In genomic region chr1:55087401-55087904, GRCm38 (mm10) we compare ENCODE assay signal across 8 mouse cellular contexts. TPM values are rescaled to one million over a fixed set of nuclear protein-coding genes. Genes with fewer than 3 reads are reported as not detected.
DNase-seq lines count a peak whose midpoint lies in the region; ATAC-seq and TF ChIP-seq lines count a peak whose summit lies in the region.

No protein-coding gene starts in this region.

- H3K79me2 ChIP-seq in heart, adult 2 months (replicated peaks; ENCODE audit: control insufficient read depth, insufficient read depth, low read length): peaks cover 2% of the 10 kb centered on the region
- peaks cover 89% of the 10 kb centered on the region for H3K79me2 ChIP-seq in C2C12 (ENCODE audit: control insufficient read depth, insufficient read depth)

- H3K27ac ChIP-seq in heart, adult 2 months: peak overlapping the region; percentile 100
- peak overlapping the region; percentile 93 for H3K27ac ChIP-seq in embryonic facial prominence, embryonic 11.5 days (replicated peaks; ENCODE audit: low read depth, low read length)
- H3K27ac ChIP-seq in heart, embryonic 11.5 days (ENCODE audit: low read depth, low read length): peak overlapping the region; percentile 99
- peak overlapping the region; percentile 97 for H3K27ac ChIP-seq in midbrain, embryonic 15.5 days

- peak overlapping the region; percentile 77 for H3K4me3 ChIP-seq in heart, adult 2 months
- H3K4me3 ChIP-seq in C2C12 (ENCODE audit: insufficient read depth, poor library complexity, severe bottlenecking): peak overlapping the region; percentile 94
- peak overlapping the region; percentile 90 for H3K4me3 ChIP-seq in embryonic facial prominence, embryonic 11.5 days (ENCODE audit: low read depth, low read length)
- H3K4me3 ChIP-seq in heart, embryonic 11.5 days (ENCODE audit: low read depth, low read length): peak overlapping the region; percentile 98
- peak overlapping the region; percentile 92 for H3K4me3 ChIP-seq in midbrain, embryonic 15.5 days

- no peaks in the 10 kb centered on the region for H3K27me3 ChIP-seq in heart, adult 2 months (ENCODE audit: control insufficient read depth, insufficient read depth, low read length)
- H3K27me3 ChIP-seq in C2C12 (ENCODE audit: control insufficient read depth, insufficient read depth, insufficient read length): no peaks in the 10 kb centered on the region
- no peaks in the 10 kb centered on the region for H3K27me3 ChIP-seq in embryonic facial prominence, embryonic 11.5 days (ENCODE audit: control insufficient read depth, insufficient read depth, low read length)
- H3K27me3 ChIP-seq in heart, embryonic 11.5 days (ENCODE audit: control insufficient read depth, insufficient read depth, low read length): no peaks in the 10 kb centered on the region
- H3K27me3 ChIP-seq in midbrain, embryonic 15.5 days (replicated peaks): no peaks in the 10 kb centered on the region

- peak overlapping the region; percentile 78 for H3K4me2 ChIP-seq in embryonic facial prominence, embryonic 11.5 days (ENCODE audit: low read depth, low read length)
- H3K4me2 ChIP-seq in heart, embryonic 11.5 days: peak overlapping the region; percentile 87
- H3K4me2 ChIP-seq in midbrain, embryonic 15.5 days: peak overlapping the region; percentile 76

- peak; percentile 83 for ATAC-seq in embryonic facial prominence, embryonic 11.5 days (replicated peaks; ENCODE audit: insufficient number of reproducible peaks, low FRiP score, low TSS enrichment, low read depth)
- ATAC-seq in heart, embryonic 11.5 days (replicated peaks; ENCODE audit: insufficient number of reproducible peaks, low FRiP score, low TSS enrichment): peak; percentile 36
- ATAC-seq in midbrain, embryonic 15.5 days (replicated peaks): peak; percentile 73

- H3K9ac ChIP-seq in heart, adult 2 months (ENCODE audit: low read depth, low read length): peak overlapping the region; percentile 99
- H3K9ac ChIP-seq in embryonic facial prominence, embryonic 11.5 days (replicated peaks; ENCODE audit: low read length): peak overlapping the region; percentile 94
- H3K9ac ChIP-seq in heart, embryonic 11.5 days (ENCODE audit: low read depth, low read length): peak overlapping the region; percentile 98
- H3K9ac ChIP-seq in midbrain, embryonic 15.5 days: peak overlapping the region; percentile 94

- H3K4me1 ChIP-seq in heart, adult 2 months (ENCODE audit: control insufficient read depth, insufficient read depth, low read length): peaks cover 2% of the 10 kb centered on the region; the same call in 1 of the 2 replicates
- H3K4me1 ChIP-seq in embryonic facial prominence, embryonic 11.5 days (ENCODE audit: control insufficient read depth, insufficient read depth, low read length): no peaks in the 10 kb centered on the region
- peaks cover 19% of the 10 kb centered on the region for H3K4me1 ChIP-seq in heart, embryonic 11.5 days (ENCODE audit: control insufficient read depth, insufficient read depth, low read length)
- peaks cover 40% of the 10 kb centered on the region for H3K4me1 ChIP-seq in midbrain, embryonic 15.5 days

- intact Hi-C loops in heart, adult 2 months (cut with DNase I): loop anchor here (2.0 to 5.0 kb wide), 4 partner anchors 35 to 150 kb away; partner anchors contain the start of genes Coq10b, Mars2 and Sf3b1

- TF ChIP-seq EP300 in heart, adult 2 months (IDR thresholded peaks at IDR 0.05; ENCODE audit: insufficient read depth, low read depth, low read length): no peak

- H3K36me3 ChIP-seq in heart, adult 2 months (ENCODE audit: control insufficient read depth, insufficient read depth, low read length): peaks cover 40% of the 10 kb centered on the region
- H3K36me3 ChIP-seq in C2C12 (ENCODE audit: control insufficient read depth, insufficient read depth): peaks cover 79% of the 10 kb centered on the region
- H3K36me3 ChIP-seq in embryonic facial prominence, embryonic 11.5 days (replicated peaks; ENCODE audit: control insufficient read depth, insufficient read depth, low read depth, low read length): peaks cover 8% of the 10 kb centered on the region
- peaks cover 29% of the 10 kb centered on the region for H3K36me3 ChIP-seq in heart, embryonic 11.5 days (ENCODE audit: control insufficient read depth, insufficient read depth, low read length)
- peaks cover 31% of the 10 kb centered on the region for H3K36me3 ChIP-seq in midbrain, embryonic 15.5 days (replicated peaks)

- WGBS in heart, adult 2 months: under 1% methylated on average over 51 of the region's 57 CpGs
- WGBS in embryonic facial prominence, embryonic 11.5 days: under 1% methylated on average over 45 of the region's 57 CpGs
- under 1% methylated on average over 37 of the region's 57 CpGs for WGBS in heart, embryonic 11.5 days (ENCODE audit: insufficient replicate concordance)
- under 1% methylated on average over 55 of the region's 57 CpGs for WGBS in midbrain, embryonic 15.5 days

- TF ChIP-seq CTCF in heart, adult 2 months (IDR thresholded peaks at IDR 0.05): no peak
- TF ChIP-seq CTCF in C2C12 (IDR thresholded peaks at IDR 0.05; ENCODE audit: control insufficient read depth, insufficient read depth, insufficient read length): no peak

- no peak for DNase-seq in heart, adult 2 months
- DNase-seq in heart, adult 9 months (ENCODE audit: low spot score in 2 of 2): no peak
- DNase-seq in embryonic facial prominence, embryonic 11.5 days (ENCODE audit: low spot score): no peak
- DNase-seq in kidney, postnatal 4 days: peak; percentile 75 to 86
- no peak for DNase-seq in urinary bladder, postnatal 14 days (ENCODE audit: low spot score)

- peak overlapping the region; percentile 82 for H3ac ChIP-seq in C2C12 (ENCODE audit: control insufficient read depth, insufficient read length, low read depth)

- H3K9me3 ChIP-seq in embryonic facial prominence, embryonic 11.5 days (replicated peaks; ENCODE audit: control insufficient read depth, low read length): no peaks in the 10 kb centered on the region
- no peaks in the 10 kb centered on the region for H3K9me3 ChIP-seq in heart, embryonic 11.5 days (replicated peaks; ENCODE audit: control insufficient read depth, low read length)
- no peaks in the 10 kb centered on the region for H3K9me3 ChIP-seq in midbrain, embryonic 15.5 days

- H3K79me3 ChIP-seq in C2C12 (ENCODE audit: low read depth): peaks cover 75% of the 10 kb centered on the region

- TF ChIP-seq POLR2A in heart, adult 2 months (IDR thresholded peaks at IDR 0.05; ENCODE audit: insufficient read depth, low read depth, low read length): peak; percentile 66

TF ChIP-seq in C2C12, 6 proteins besides CTCF, POLR2A, EP300 and RAD21:
- TF ChIP-seq MYOD1 (IDR thresholded peaks at IDR 0.05; ENCODE audit: control insufficient read depth, insufficient read length, low read depth): no peak
- peak; percentile 71 for TF ChIP-seq MAX (IDR thresholded peaks at IDR 0.05)
- TF ChIP-seq CEBPB (IDR thresholded peaks at IDR 0.05; ENCODE audit: low read depth): no peak
TF ChIP-seq in C2C12: peak in this region for 1.

RNA-seq across cellular contexts. Expression of gene Hspe1, which starts 0.5 kb away (rescaled TPM):
- total RNA-seq in heart, adult 2 months (2021): 100 to 1,000 TPM; 153 to 180 TPM
- polyA plus RNA-seq in heart, adult 2 months (2012; rRNA removed): 44.5 and 69.3 TPM in 2 replicates
- 914 TPM for polyA plus RNA-seq in C2C12 (2012; fragmentation: generic; extraction: Trizol)
- 524 and 599 TPM in 2 replicates for polyA plus RNA-seq in embryonic facial prominence, embryonic 11.5 days (2014; fragmentation: Nextera tagmentation; extraction: Ambion mirVana)
- 428 and 433 TPM in 2 replicates for polyA plus RNA-seq in heart, embryonic 11.5 days (2014; fragmentation: Nextera tagmentation; extraction: Ambion mirVana)
- 195 and 203 TPM in 2 replicates for polyA plus RNA-seq in midbrain, embryonic 15.5 days (2015; fragmentation: Nextera tagmentation; extraction: Ambion mirVana)

RNA-seq across cellular contexts. Expression of gene Hspd1, which starts 0.6 kb away (rescaled TPM):
- total RNA-seq in heart, adult 2 months (2021): 100 to 1,000 TPM; 373 to 383 TPM
- polyA plus RNA-seq in heart, adult 2 months (2012; rRNA removed): 68.5 and 143 TPM in 2 replicates
- 297 TPM for polyA plus RNA-seq in C2C12 (2012; fragmentation: generic; extraction: Trizol)
- polyA plus RNA-seq in embryonic facial prominence, embryonic 11.5 days (2014; fragmentation: Nextera tagmentation; extraction: Ambion mirVana): 424 and 463 TPM in 2 replicates
- 452 and 498 TPM in 2 replicates for polyA plus RNA-seq in heart, embryonic 11.5 days (2014; fragmentation: Nextera tagmentation; extraction: Ambion mirVana)
- polyA plus RNA-seq in midbrain, embryonic 15.5 days (2015; fragmentation: Nextera tagmentation; extraction: Ambion mirVana): 254 and 262 TPM in 2 replicates

RNA-seq across cellular contexts. Expression of gene Coq10b, which starts 34.9 kb away (rescaled TPM):
- 10 to 100 TPM; 26.7 to 64.0 TPM for total RNA-seq in heart, adult 2 months (2021)
- 16.0 and 23.1 TPM in 2 replicates for polyA plus RNA-seq in heart, adult 2 months (2012; rRNA removed)
- 21.0 TPM for polyA plus RNA-seq in C2C12 (2012; fragmentation: generic; extraction: Trizol)
- polyA plus RNA-seq in embryonic facial prominence, embryonic 11.5 days (2014; fragmentation: Nextera tagmentation; extraction: Ambion mirVana): 25.4 and 27.7 TPM in 2 replicates
- 27.5 and 29.2 TPM in 2 replicates for polyA plus RNA-seq in heart, embryonic 11.5 days (2014; fragmentation: Nextera tagmentation; extraction: Ambion mirVana)
- polyA plus RNA-seq in midbrain, embryonic 15.5 days (2015; fragmentation: Nextera tagmentation; extraction: Ambion mirVana): 29.2 and 33.3 TPM in 2 replicates

RNA-seq across cellular contexts. Expression of gene Mob4, which starts 43.6 kb away (rescaled TPM):
- total RNA-seq in heart, adult 2 months (2021): 10 to 100 TPM; 27.8 to 32.0 TPM
- 11.1 and 22.3 TPM in 2 replicates for polyA plus RNA-seq in heart, adult 2 months (2012; rRNA removed)
- polyA plus RNA-seq in C2C12 (2012; fragmentation: generic; extraction: Trizol): 15.5 TPM
- 163 and 165 TPM in 2 replicates for polyA plus RNA-seq in embryonic facial prominence, embryonic 11.5 days (2014; fragmentation: Nextera tagmentation; extraction: Ambion mirVana)
- polyA plus RNA-seq in heart, embryonic 11.5 days (2014; fragmentation: Nextera tagmentation; extraction: Ambion mirVana): 119 and 120 TPM in 2 replicates
- polyA plus RNA-seq in midbrain, embryonic 15.5 days (2015; fragmentation: Nextera tagmentation; extraction: Ambion mirVana): 165 and 174 TPM in 2 replicates

Comparison
In these comparisons a context has a peak if more than half of its experiments do, and no peak if none do; other contexts are left out.
1. DNase-seq: peak in kidney, postnatal 4 days (2 of 2); none in heart, adult 2 months (0 of 2), heart, adult 9 months (0 of 2), embryonic facial prominence, embryonic 11.5 days (single experiment) and urinary bladder, postnatal 14 days (single experiment).
2. Peak in every context shown above with its lines, with median percentiles within 50 percentile points of each other: H3K27ac ChIP-seq, H3K4me3 ChIP-seq, H3K9ac ChIP-seq, ATAC-seq and H3K4me2 ChIP-seq.